Mouse (Mus musculus): ENCODE data around the gene F7.

F7 gene

GRCm38 (mm10) chr8:13025487-13026224, at the start of gene F7:
F7 (plus strand) TSS chr8:13026034.
- no peak for DNase-seq (ENCODE audit: low spot score in 2 of 2)

GRCm38 (mm10) chr8:12976290-12976689, 49.5 kb upstream of the F7 start:
- DNase-seq (ENCODE audit: low spot score in 2 of 2): no peak

- DNase-seq (ENCODE audit: low spot score in 2 of 2): no peak
Observed at GRCm38 (mm10) chr8:12976723-12977122, 49.1 kb upstream of the F7 start.

GRCm38 (mm10) chr8:12977325-12977724, 48.5 kb upstream of the F7 start:
- no peak for DNase-seq (ENCODE audit: low spot score in 2 of 2)

- no peak for DNase-seq (ENCODE audit: low spot score in 2 of 2)
Observed at GRCm38 (mm10) chr8:12978308-12978707, 47.5 kb upstream of the F7 start.

GRCm38 (mm10) chr8:12978726-12979125, 47.1 kb upstream of the F7 start:
- DNase-seq (ENCODE audit: low spot score in 2 of 2): no peak

GRCm38 (mm10) chr8:12983681-12984467, 42.0 kb upstream of the F7 start:
- DNase-seq (ENCODE audit: low spot score in 2 of 2): peak; percentile 88 to 92

GRCm38 (mm10) chr8:12984601-12985243, 41.1 kb upstream of the F7 start:
- no peak for DNase-seq (ENCODE audit: low spot score in 2 of 2)

GRCm38 (mm10) chr8:12985259-12985658, 40.6 kb upstream of the F7 start:
- DNase-seq (ENCODE audit: low spot score in 2 of 2): peak; percentile 77 to 83

- peak; percentile 86 to 88 for DNase-seq (ENCODE audit: low spot score in 2 of 2)
Observed at GRCm38 (mm10) chr8:12987571-12987970, 38.3 kb upstream of the F7 start.

GRCm38 (mm10) chr8:12988722-12989430, 37.0 kb upstream of the F7 start:
- no peak for DNase-seq (ENCODE audit: low spot score in 2 of 2)

- no peak for DNase-seq (ENCODE audit: low spot score in 2 of 2)
Observed at GRCm38 (mm10) chr8:12991411-12991810, 34.4 kb upstream of the F7 start.

GRCm38 (mm10) chr8:12994468-12994867, 31.4 kb upstream of the F7 start:
- no peak for DNase-seq (ENCODE audit: low spot score in 2 of 2)

- DNase-seq (ENCODE audit: low spot score in 2 of 2): peak in 1 of 2 experiments; percentile 72
Observed at GRCm38 (mm10) chr8:12995481-12995880, 30.4 kb upstream of the F7 start.

GRCm38 (mm10) chr8:12996831-12997275, 29.0 kb upstream of the F7 start:
- DNase-seq (ENCODE audit: low spot score in 2 of 2): no peak

GRCm38 (mm10) chr8:12998331-12998730, 27.5 kb upstream of the F7 start:
- DNase-seq (ENCODE audit: low spot score in 2 of 2): no peak

GRCm38 (mm10) chr8:12999793-13000192, 26.0 kb upstream of the F7 start:
- peak; percentile 57 to 77 for DNase-seq (ENCODE audit: low spot score in 2 of 2)

- no peak for DNase-seq (ENCODE audit: low spot score in 2 of 2)
Observed at GRCm38 (mm10) chr8:13007458-13007857, 18.4 kb upstream of the F7 start.

- DNase-seq (ENCODE audit: low spot score in 2 of 2): no peak
Observed at GRCm38 (mm10) chr8:13010313-13010712, 15.5 kb upstream of the F7 start.

- DNase-seq (ENCODE audit: low spot score in 2 of 2): no peak
Observed at GRCm38 (mm10) chr8:13019560-13019959, 6.3 kb upstream of the F7 start.

GRCm38 (mm10) chr8:13021830-13022229, 4.0 kb upstream of the F7 start:
- DNase-seq (ENCODE audit: low spot score in 2 of 2): no peak

GRCm38 (mm10) chr8:13027615-13028014, 1.8 kb downstream of the F7 start:
- no peak for DNase-seq (ENCODE audit: low spot score in 2 of 2)

Measured in right cerebral cortex, postnatal 10 days (tissue).